Mouse (Mus musculus): Measurements from ENCODE around the gene Ly6g6d.
A peak's percentile ranks its signal among the peaks of the same experiment; 100 is the strongest.
"Not testable (repeated sequence)": the region's sequence is repeated elsewhere in the genome, so short reads cannot be mapped to it uniquely, and the experiment has no call there.

The Ly6g6d gene

GRCm38 (mm10) chr17:35048149-35048931 lies 29.5 kb downstream of the Ly6g6d start:
- peak; percentile 53 for DNase-seq (ENCODE audit: low read depth)

- no peak for DNase-seq (ENCODE audit: low read depth)
Measured at GRCm38 (mm10) chr17:35047688-35048087, 30.2 kb downstream of the Ly6g6d start.

GRCm38 (mm10) chr17:35046681-35047455 lies 31.0 kb downstream of the Ly6g6d start, which contains the start of gene Msh5:
Gene Msh5, minus strand, starts transcription at chr17:35046745.
- DNase-seq (ENCODE audit: low read depth): peak; percentile 99

GRCm38 (mm10) chr17:35045807-35046680 lies 31.8 kb downstream of the Ly6g6d start:
- no peak for DNase-seq (ENCODE audit: low read depth)

GRCm38 (mm10) chr17:35044904-35045806 lies 32.7 kb downstream of the Ly6g6d start:
- DNase-seq (ENCODE audit: low read depth): no peak

GRCm38 (mm10) chr17:35043794-35044193 lies 34.1 kb downstream of the Ly6g6d start:
- peak; percentile 55 for DNase-seq (ENCODE audit: low read depth)

- peak; percentile 88 for DNase-seq (ENCODE audit: low read depth)
Measured at GRCm38 (mm10) chr17:35039121-35039873, 38.6 kb downstream of the Ly6g6d start.

- peak; percentile 50 for DNase-seq (ENCODE audit: low read depth)
Measured at GRCm38 (mm10) chr17:35034896-35035295, 43.0 kb downstream of the Ly6g6d start.

GRCm38 (mm10) chr17:35033703-35034102 lies 44.2 kb downstream of the Ly6g6d start:
- DNase-seq (ENCODE audit: low read depth): not testable (repeated sequence)

GRCm38 (mm10) chr17:35032323-35032870 lies 45.5 kb downstream of the Ly6g6d start:
- no peak for DNase-seq (ENCODE audit: low read depth)

GRCm38 (mm10) chr17:35031880-35032279 lies 46.0 kb downstream of the Ly6g6d start:
- no peak for DNase-seq (ENCODE audit: low read depth)

- no peak for DNase-seq (ENCODE audit: low read depth)
Measured at GRCm38 (mm10) chr17:35031272-35031671, 46.6 kb downstream of the Ly6g6d start.

GRCm38 (mm10) chr17:35029691-35030532 lies 48.0 kb downstream of the Ly6g6d start:
- DNase-seq (ENCODE audit: low read depth): peak; percentile 53

GRCm38 (mm10) chr17:35028315-35028714 lies 49.5 kb downstream of the Ly6g6d start:
- DNase-seq (ENCODE audit: low read depth): no peak

GRCm38 (mm10) chr17:35027277-35028068 lies 50.4 kb downstream of the Ly6g6d start, which contains the start of gene Sapcd1:
Gene Sapcd1, minus strand, starts transcription at chr17:35028016.
- peak; percentile 57 for DNase-seq (ENCODE audit: low read depth)

- DNase-seq (ENCODE audit: low read depth): no peak
Measured at GRCm38 (mm10) chr17:35026206-35026605, 51.7 kb downstream of the Ly6g6d start.

- peak; percentile 58 for DNase-seq (ENCODE audit: low read depth)
Measured at GRCm38 (mm10) chr17:35024691-35025488, 53.0 kb downstream of the Ly6g6d start.

All from NIH3T3 (cell line).